Mouse (Mus musculus) left cerebral cortex, postnatal 36 days (tissue): ENCODE data around the gene Snx12. TPM values are rescaled to one million over a fixed set of nuclear protein-coding genes. Genes with fewer than 3 reads are reported as not detected.

ENCODE experiments used
- DNase-seq, 2 experiments: peaks; one replicate each; pipeline ENCODE4 v3.0.0; 2021 to 2022; ENCODE audit warnings: low spot score in 2 of 2, mixed read lengths in 1 of 2
- intact Hi-C: fragments of 180-260 bp; cut with DNase I; formaldehyde crosslinking; loops from one replicate; pipeline ENCODE4 v1.15.1; 2025
- total RNA-seq, 2 experiments: library from RNA; stranded (reverse); gene quantifications; 2 replicates each; pipeline ENCODE4 v1.2.3; 2021

The Snx12 gene
- 10 to 100 TPM; 73.8 to 78.0 TPM for total RNA-seq

- intact Hi-C loops = loop anchor here (2.0 kb wide), 2 partner anchors 33 to 111 kb away; partner anchors contain the start of gene Foxo4
- peak; percentile 86 to 88 for DNase-seq
Measured at GRCm38 (mm10) chrX:101221834-101222795, at the start of gene Snx12. Snx12 (minus strand) TSS chrX:101222563.

- DNase-seq = no peak
- intact Hi-C loops = no loop called here
Measured at GRCm38 (mm10) chrX:101268755-101269124, 46.4 kb upstream of the Snx12 start, which contains the start of gene Gm20489. Gm20489 (minus strand) TSS chrX:101269023.

GRCm38 (mm10) chrX:101268025-101268754 lies 45.8 kb upstream of the Snx12 start, which contains the start of gene Il2rg:
Il2rg (minus strand) TSS chrX:101268255.
- no peak for DNase-seq
- intact Hi-C loops = no loop called here

GRCm38 (mm10) chrX:101266631-101267030 lies 44.3 kb upstream of the Snx12 start:
- intact Hi-C loops = no loop called here
- no peak for DNase-seq

GRCm38 (mm10) chrX:101263892-101264291 lies 41.5 kb upstream of the Snx12 start, which contains the start of gene Gm614:
Gm614 (minus strand) TSS chrX:101263992.
- intact Hi-C loops = no loop called here
- no peak for DNase-seq

GRCm38 (mm10) chrX:101260441-101261325 lies 38.3 kb upstream of the Snx12 start:
- no peak for DNase-seq
- intact Hi-C loops = no loop called here

- DNase-seq = no peak
- intact Hi-C loops = no loop called here
Measured at GRCm38 (mm10) chrX:101256603-101257002, 34.2 kb upstream of the Snx12 start.

- DNase-seq = no peak
- intact Hi-C loops = loop anchor here (2.0 kb wide), 2 partner anchors 18 to 32 kb away; partner anchors contain the start of gene Snx12
Measured at GRCm38 (mm10) chrX:101254740-101255139, 32.4 kb upstream of the Snx12 start.

GRCm38 (mm10) chrX:101253952-101254729 lies 31.8 kb upstream of the Snx12 start, which contains the start of gene Foxo4:
Foxo4 (plus strand) TSS chrX:101254528.
- peak; percentile 79 to 82 for DNase-seq
- intact Hi-C loops = loop anchor here (2.0 kb wide), 2 partner anchors 19 to 31 kb away; partner anchors contain the start of gene Snx12

- intact Hi-C loops = no loop called here
Measured at GRCm38 (mm10) chrX:101245011-101245410, 22.6 kb upstream of the Snx12 start.

GRCm38 (mm10) chrX:101222796-101223162 lies 416 bp upstream of the Snx12 start:
- intact Hi-C loops = loop anchor here (2.0 kb wide), 2 partner anchors 32 to 110 kb away; partner anchors contain the start of gene Foxo4
- DNase-seq = no peak

More at GRCm38 (mm10) chrX:101245011-101245410, 22.6 kb upstream of the Snx12 start:
- DNase-seq = no peak

- DNase-seq = no peak
- intact Hi-C loops = no loop called here
Measured at GRCm38 (mm10) chrX:101189285-101189684, 33.1 kb downstream of the Snx12 start.

GRCm38 (mm10) chrX:101187647-101188046 lies 34.7 kb downstream of the Snx12 start:
- intact Hi-C loops = no loop called here
- DNase-seq = no peak

GRCm38 (mm10) chrX:101173388-101173787 lies 49.0 kb downstream of the Snx12 start:
- intact Hi-C loops = no loop called here
- no peak for DNase-seq

- intact Hi-C loops = no loop called here
- DNase-seq = no peak
Measured at GRCm38 (mm10) chrX:101168425-101168824, 53.9 kb downstream of the Snx12 start.

GRCm38 (mm10) chrX:101163739-101164138 lies 58.6 kb downstream of the Snx12 start:
- no peak for DNase-seq
- intact Hi-C loops = no loop called here

- DNase-seq = no peak
- intact Hi-C loops = no loop called here
Measured at GRCm38 (mm10) chrX:101163278-101163677, 59.1 kb downstream of the Snx12 start.

- intact Hi-C loops = no loop called here
- no peak for DNase-seq
Measured at GRCm38 (mm10) chrX:101162532-101162931, 59.8 kb downstream of the Snx12 start.
